Mouse (Mus musculus): ENCODE data around the gene Fbxl17. TPM values are rescaled to one million over a fixed set of nuclear protein-coding genes. Genes with fewer than 3 reads are reported as not detected.

Fbxl17 gene
- total RNA-seq, 2 experiments from 2014 or later = 50.4 to 56.2 TPM

DNA sequence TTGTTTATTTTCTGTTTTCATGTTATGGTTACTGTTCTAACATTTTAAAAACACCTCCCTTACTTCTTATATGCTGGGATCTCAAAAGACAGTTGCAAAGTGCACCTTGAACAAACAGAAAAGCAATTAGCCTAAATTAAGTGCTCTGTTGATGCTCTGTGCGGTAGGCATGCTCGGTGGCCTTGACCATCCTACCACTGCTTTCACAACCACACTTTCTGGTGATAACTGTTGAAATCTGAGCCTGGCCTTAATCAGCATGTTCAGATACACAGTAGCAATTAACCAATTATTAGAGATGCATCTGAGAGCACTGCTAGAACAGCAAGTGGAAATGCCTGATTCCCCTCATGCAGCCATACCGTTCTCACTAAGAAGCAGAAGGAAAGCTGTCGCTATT is 156.7 kb downstream of the Fbxl17 start:
- no peak for DNase-seq (ENCODE audit: extremely low spot score in 1 of 2, low spot score in 1 of 2)

DNA sequence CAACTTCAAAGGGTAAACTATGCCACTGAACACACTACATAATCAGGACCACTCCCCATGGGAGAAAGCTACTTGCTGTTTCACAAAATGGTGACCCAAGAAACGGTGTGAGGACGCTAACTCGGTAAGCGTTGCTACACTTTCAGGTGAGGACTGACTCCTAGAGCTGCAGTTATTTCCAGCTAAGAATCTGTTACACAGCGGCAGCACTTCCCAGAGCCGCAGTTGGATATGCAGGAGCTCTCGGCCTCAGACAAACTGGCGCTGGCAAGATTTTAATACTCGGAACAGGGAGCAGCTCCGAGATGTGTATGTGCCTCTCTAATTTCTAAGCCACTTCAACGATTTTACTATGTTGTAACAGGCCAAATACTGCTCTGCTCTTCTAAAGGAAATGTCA is 157.4 kb downstream of the Fbxl17 start:
- no peak for DNase-seq (ENCODE audit: extremely low spot score in 1 of 2, low spot score in 1 of 2)

DNA sequence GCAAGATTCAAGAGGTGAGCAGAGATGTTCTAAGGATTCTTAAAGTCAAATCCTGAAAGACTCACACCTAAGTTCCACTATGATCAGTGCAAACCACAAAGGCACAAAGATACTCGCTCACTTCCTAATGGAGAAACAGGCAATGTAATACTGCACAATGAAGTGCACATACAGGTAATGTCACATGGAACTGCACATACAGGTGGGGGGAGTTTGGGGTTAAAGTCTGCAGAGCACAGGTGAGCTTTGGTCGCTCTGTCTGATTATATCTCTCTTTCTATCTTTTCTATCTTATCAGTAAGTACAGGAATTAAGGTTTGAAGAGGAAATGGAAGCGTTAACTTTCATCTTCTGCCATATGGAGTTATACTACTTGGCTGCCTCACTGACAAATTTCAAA is 158.6 kb downstream of the Fbxl17 start:
- no peak for DNase-seq (ENCODE audit: extremely low spot score in 1 of 2, low spot score in 1 of 2)

DNA sequence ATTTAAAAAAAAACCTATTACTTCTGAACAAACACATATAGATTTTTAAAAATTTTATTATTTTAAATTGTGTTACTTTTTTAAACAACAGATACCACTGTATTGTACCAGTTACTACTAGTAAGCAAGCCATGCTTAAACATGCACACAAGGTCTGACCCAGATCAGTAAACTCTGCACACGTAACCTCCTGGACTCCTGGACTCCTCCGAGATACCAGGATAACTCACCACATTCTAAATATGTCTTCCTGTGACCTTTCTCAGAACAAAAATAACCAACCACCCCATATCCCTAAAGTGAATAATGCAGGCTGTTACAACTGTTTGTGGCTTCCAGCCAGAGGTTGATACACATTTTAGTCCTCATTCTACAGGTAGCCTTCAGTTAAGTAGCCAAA is 170.9 kb downstream of the Fbxl17 start:
- DNase-seq (ENCODE audit: extremely low spot score in 1 of 2, low spot score in 1 of 2) = no peak

DNA sequence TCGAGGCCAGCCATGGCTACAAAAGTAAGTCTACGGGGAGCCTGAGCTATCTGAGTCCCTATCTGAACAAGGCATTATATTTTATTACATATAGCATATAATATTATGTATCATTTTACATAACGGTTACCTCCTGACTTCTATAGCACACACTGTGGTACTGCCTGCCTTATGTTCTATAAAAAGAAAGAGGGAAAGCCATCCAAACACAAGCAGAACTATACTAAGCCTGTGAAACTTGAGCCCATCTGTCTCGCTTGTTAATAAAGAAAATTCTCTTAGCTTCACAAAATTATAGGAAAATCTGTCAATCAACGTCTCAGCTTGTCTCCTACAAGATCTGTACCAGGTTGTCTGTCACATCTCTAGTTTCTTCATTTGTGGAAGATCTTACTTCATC is 173.6 kb downstream of the Fbxl17 start:
- DNase-seq (ENCODE audit: extremely low spot score in 1 of 2, low spot score in 1 of 2) = no peak

DNA sequence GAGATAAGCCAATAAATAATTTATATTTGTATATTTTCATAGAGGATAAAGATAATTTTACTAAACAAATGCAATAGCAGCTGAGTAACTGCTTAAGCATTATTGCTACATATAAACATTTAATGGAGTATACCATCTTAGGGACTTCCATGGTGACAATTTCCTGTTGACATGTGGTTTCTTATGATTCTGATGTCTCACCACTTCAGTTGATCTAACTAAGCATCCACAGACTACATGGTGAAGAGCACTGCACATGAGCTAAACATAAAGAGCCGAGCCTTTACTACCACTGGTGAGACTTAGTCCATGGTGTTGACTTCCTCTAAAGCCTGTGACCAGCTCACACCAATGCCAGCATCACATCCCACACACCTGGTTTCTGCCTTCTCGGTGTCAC is 175.1 kb downstream of the Fbxl17 start:
- no peak for DNase-seq (ENCODE audit: extremely low spot score in 1 of 2, low spot score in 1 of 2)

DNA sequence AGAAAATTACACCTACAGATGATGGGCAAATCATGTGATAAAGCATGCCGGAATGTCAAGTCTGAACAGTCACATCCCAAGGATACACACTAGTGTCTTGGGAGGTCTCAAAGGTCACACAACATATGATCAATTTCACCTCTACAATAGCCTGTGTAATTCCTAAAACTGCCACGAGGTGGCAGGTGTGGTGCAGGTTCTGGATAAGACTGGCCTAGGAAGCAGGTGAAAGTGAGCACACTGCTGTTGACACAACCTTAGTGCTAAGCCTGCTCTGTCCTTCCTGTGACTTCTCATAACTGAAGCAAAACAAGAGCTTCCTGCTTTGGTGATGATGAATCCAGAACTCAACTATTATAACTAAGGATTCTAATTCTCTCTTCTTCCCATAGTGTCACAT is 175.8 kb downstream of the Fbxl17 start:
- DNase-seq (ENCODE audit: extremely low spot score in 1 of 2, low spot score in 1 of 2) = peak; percentile 59 to 82

DNA sequence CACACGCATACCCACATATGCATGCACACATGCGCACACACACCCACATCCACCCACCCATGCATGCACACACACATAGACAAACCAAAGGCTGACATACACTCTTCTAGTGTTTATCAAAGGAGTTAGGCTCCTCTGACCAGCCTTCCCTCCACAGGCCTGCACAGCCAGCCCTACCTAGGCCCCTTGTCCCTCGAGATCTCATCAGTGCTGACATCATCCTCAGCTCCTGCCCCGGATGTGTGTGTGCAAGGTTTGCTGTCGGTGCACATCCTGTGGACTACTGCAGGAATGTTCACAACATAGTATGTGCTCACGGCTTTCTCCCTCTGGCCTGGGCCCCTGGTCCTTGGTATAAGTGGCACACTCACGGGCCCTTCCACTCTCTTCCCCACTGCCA is 177.0 kb downstream of the Fbxl17 start:
- no peak for DNase-seq (ENCODE audit: extremely low spot score in 1 of 2, low spot score in 1 of 2)

DNA sequence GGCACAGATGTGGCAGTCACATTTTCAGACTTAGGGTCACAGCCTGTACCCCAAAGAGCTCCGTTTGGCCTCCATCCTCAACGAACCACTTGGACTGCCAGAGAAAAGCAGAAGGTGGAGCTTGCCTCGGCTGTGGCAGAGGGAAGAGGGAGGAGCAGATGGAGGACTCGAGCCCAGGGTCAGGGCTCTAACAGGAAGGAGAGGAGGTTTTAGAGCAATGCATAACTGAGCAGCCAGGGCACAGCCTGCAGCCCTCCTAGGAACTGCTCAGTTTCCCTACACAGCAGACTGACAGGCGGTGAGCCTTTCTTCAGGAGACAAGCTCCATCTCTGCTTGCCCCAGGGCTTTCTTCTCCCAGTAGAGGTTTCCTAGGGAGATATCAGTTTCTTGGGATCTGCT is 178.5 kb downstream of the Fbxl17 start:
- DNase-seq (ENCODE audit: extremely low spot score in 1 of 2, low spot score in 1 of 2) = no peak

DNA sequence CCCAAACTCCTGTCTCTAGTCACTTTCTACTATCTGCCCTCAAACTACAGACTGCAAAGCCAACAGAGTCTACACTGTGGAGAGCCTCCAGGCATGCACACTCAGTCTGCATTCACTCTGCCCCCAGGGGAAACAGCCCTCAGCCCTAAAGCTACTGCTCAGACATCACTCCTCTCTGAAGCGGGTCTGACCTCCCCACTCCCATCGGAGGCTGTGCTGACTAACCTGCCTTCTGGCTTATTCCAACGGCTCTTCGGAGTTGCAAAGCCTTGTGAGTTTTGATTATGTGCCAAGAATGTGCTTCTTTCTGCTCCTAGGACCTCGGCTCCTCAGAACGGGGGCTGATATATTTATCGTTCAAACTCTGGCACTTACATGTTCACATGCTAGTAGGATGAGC is 182.3 kb downstream of the Fbxl17 start:
- DNase-seq (ENCODE audit: extremely low spot score in 1 of 2, low spot score in 1 of 2) = no peak

DNA sequence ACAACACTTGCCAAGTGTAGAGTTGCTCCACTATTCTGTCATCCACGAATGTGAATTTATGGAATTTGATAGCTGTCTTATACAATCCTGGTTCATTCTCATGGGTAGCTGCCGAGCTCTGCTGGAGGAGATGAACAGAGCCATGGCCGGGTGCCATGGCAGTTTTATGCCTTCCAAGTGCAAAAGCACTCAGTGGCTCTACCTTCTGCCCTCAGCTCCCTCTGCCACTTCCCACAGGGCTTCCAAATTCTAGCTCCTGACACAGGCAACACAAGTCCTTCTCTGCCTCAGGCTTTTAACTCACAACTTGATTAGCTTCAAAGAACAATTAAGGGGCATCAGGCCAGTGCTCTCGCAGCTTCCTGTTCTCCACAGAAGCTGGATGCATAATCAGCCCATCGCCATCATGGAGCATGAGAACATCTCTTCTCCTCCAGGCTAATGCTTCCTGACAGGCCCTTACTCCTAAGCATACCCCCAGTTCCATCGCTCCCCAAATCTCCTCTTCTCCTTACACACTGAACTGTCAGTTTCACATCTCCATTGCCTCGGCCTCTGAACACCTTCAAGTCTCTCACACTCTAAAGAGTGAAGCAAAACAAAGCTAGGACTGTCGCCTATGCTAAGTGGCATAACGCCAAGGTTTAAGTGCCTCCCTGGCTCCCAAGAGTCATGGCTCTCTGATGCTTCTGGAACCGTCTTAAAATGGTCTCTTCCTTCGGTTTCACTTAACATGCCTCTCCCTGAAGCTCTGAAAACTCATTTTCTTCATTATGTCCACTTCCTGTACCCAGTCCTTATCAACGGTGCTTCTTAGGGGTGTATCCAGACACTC is 184.0 kb downstream of the Fbxl17 start:
- no peak for DNase-seq (ENCODE audit: extremely low spot score in 1 of 2, low spot score in 1 of 2)

DNA sequence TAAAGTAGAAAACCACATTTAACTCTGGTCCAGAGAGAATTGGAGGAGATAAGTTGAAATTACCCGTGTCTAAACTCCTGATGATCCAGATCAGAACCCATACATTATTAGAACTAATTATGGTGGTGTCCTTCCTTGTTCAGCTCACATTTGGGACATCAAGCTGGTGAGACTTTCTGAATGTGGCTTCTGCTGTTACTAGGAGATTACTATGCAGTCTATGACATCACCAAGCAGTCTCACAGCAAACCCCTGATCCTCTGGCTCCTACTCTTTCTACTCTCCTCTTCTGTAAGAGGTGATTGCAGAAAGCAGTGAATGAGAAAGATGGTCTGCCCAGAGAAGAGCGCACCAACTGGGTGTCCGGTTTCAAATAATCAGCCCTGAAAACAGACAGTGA is 187.0 kb downstream of the Fbxl17 start:
- no peak for DNase-seq (ENCODE audit: extremely low spot score in 1 of 2, low spot score in 1 of 2)

DNA sequence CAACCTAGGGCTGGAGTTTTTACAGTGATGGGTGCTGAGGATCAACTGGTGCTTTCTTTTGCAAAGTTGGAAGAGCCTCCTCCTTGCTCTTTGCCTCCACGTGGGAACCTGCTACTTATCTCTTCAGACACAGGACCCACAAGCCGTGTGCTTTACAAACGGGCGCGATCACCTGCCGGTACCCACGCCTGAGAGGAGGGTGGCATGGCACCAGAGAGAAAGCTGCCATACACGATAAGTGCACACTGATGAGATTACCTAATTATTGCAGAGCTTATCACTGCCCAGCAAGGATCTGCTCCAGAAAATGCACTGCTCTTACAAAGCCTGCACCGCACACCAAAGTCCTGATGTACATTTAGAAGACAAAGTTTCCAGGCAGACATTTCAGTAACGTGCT is 187.5 kb downstream of the Fbxl17 start:
- DNase-seq (ENCODE audit: extremely low spot score in 1 of 2, low spot score in 1 of 2) = no peak

DNA sequence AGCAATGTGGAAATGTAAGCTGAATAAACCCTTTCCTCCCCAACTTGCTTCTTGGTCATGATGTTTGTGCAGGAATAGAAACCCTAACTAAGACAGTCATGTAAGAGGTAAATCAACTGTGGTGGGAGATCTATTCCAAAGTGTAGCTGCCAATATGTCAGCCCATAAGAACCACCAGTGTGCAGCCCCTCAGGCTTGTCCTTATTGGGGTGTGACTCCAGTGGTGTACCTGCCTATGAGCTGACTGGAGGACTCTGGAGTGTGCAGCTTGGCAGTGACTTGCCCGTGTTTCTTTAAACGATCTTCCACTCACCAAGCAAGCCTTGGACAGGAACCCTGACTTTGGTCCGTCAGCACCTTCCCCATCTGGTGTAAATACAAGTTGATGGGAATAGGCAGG is 188.2 kb downstream of the Fbxl17 start:
- no peak for DNase-seq (ENCODE audit: extremely low spot score in 1 of 2, low spot score in 1 of 2)

DNA sequence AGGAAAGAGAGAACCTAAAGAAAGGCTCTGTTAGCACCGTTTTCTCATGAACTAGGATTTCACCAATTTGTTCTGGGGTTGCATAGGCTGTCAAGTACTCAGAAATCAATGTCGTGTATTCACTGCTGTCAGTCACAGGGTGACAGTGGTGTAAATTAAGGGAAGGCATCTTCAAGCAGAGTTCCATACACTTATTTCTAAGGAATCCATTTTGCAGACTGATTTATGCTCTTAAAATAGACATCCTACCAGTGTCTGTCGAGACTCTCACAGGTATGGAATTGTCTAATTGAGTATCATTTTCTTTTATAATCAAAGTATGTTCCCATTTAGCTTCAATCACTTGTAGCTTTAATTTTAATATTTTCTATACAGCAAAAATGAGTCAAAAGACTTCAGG is 189.8 kb downstream of the Fbxl17 start:
- DNase-seq (ENCODE audit: extremely low spot score in 1 of 2, low spot score in 1 of 2) = no peak

DNA sequence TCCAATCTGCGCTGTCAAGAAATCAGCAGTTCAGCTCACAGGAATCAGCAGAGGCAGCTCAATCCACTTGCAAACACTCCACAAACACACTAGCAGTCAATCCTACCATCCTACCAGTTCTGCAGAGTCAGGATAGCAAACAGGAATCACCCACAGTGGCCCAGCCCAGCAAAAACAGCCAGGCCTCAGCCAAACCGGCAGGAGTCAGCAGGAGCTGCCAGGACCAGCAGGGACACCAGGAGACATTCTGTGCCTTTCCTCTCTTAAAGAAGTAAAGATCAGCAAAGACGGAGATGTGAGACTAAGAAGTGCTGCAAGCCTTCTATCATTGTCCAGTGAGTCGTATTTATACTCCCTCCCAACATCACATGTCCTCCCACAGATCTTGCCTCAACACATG is 196.0 kb downstream of the Fbxl17 start:
- DNase-seq (ENCODE audit: extremely low spot score in 1 of 2, low spot score in 1 of 2) = no peak

DNA sequence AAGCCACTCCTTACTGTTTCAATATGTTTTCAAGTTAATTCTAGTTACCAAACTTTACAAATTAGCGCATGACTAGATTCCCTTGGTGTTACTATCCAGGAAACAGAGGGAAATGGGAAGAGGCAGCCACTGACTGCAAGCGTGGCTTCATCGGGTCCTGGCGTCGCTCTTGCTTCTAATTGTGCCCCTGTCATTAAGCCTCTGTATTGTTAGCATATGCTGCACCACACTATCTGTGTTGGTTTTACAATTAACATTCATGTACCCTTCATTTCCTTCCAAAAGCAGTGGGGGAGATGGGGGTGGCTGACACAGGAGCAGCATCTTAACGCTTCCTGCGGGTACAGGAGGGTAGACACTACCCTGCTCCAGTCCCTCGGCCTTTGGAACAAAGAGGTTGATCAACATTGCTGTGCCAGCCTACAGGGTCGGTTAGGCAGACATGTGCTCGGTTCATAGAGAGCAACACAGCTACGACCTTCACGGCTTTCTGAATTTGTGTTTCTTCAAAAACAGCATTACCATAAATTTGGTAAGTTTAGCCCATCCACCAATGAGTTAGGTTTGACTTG is 197.9 kb downstream of the Fbxl17 start:
- DNase-seq (ENCODE audit: extremely low spot score in 1 of 2, low spot score in 1 of 2) = no peak

DNA sequence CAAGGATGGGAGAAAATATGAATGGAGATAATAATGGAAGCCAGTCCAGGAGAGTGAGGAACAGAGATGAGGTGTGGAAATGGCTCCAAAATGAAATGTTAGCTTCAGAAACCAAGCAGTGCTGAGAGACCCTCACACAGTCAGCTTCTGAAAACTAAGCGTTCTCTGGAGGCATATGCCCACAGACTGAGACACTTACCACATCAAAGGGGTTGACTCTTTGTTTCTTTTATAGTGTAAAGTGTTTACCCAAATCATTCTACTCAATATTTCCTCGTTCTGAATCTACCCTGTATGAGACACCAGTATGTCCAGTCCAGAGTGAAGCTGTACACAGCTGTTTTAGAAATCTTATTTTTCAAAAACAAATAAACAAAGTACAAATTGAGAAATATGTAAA is 204.3 kb downstream of the Fbxl17 start:
- no peak for DNase-seq (ENCODE audit: extremely low spot score in 1 of 2, low spot score in 1 of 2)

DNA sequence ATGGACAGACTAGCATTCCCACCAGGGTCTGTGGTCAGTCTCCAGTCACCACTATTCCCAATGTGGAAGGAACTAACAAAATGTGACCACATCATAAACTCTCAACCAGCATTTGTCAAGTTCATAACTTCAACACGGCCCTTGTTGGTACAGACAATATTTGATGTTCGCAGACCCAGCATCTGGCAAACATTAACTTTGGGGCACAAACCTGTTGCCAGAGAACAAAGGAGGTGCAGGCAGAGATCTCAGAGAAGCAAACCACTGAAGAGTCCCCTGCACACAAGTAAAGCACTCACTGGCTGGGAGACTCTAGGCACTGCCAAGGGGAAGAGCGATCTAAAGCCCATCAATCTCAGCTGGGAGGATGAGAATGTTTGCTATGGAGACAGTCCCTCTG is 204.9 kb downstream of the Fbxl17 start:
- no peak for DNase-seq (ENCODE audit: extremely low spot score in 1 of 2, low spot score in 1 of 2)

DNA sequence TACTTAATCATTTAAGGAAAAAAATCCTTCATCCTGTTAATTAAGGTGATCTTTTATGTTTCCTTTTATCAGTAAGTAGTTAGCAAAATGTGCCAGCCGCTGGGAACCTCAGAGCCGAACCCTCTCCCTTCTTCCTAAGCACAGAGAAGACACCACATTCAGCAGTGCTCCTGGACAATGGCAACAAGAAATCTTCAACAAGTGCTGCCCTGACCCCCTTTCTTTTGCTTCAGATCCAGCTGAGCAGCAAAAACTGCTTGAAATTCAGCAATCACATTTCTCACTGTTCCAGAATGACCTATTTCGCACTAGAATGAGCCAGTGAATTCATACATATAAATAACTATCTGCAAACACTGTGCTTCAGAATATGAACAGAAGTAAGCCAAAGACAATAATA is 205.8 kb downstream of the Fbxl17 start:
- DNase-seq (ENCODE audit: extremely low spot score in 1 of 2, low spot score in 1 of 2) = no peak

DNA sequence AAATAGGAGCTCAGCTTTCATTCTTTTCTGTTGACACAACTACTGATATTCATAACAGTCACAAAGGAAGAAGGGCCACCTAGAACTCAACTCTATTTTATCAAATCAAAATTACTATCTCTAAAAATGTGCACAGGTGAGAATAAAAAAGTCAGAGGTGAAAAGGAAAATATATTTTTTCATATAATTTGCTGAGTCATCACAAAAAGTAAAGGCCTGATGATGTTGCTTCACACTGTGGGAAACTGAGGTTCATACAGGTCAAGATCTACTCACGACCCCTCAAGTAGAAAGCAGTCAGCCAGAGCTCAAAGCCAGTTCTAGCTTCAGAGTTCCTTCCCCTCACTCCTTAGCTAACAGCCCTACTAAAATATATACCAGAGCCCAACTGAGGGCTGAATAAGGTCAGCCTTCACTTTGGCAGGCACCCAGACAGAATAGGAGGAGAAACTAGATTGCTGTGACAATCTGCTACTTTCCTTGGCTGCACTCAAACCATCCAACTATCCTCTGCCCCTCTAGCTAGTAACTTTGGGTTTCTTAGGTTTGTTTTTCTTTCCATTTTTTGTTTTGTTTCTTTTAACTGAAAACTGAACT is 210.4 kb downstream of the Fbxl17 start:
- DNase-seq (ENCODE audit: extremely low spot score in 1 of 2, low spot score in 1 of 2) = no peak

DNA sequence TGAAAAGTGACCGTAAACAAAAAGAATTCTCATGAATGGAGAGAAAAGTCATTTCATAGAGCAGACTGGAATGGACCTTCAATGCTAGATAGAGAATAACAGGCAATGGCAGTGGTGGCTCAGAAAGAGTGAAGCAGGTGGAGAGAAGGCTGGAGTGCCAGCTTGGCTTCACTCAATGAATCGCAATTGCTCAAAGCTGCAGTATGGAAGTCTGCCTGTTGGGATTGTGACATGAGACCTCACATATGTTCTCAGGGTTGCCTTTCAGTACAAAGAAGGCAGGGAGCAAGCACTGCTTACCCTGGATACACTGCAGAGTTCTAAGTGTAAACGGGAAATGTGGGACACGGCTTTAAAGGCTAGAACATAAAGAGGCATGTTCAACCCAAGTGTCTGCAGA is 211.0 kb downstream of the Fbxl17 start:
- no peak for DNase-seq (ENCODE audit: extremely low spot score in 1 of 2, low spot score in 1 of 2)

Measured in layer of hippocampus, postnatal 25 days (tissue).